Mouse (Mus musculus) heart, embryonic 12.5 days (tissue): ENCODE data around the gene Tppp. TPM values are rescaled to one million over a fixed set of nuclear protein-coding genes. Genes with fewer than 3 reads are reported as not detected.
A peak's percentile ranks its signal among the peaks of the same experiment; 100 is the strongest.

ENCODE experiments used
- ATAC-seq: fragments of 200-750 bp; cut with Nextera tagmentation; 2 replicates; pipeline ENCODE4 v1.8.0; 2017; ENCODE audit warnings: moderate TSS enrichment, moderate library complexity; ENCODE audit not compliant: insufficient number of reproducible peaks, low FRiP score
- H3K27ac ChIP-seq: fragments of 300-500 bp; sonication (generic); 2 replicates; pipeline ENCODE4 v1.5.1; 2016; ENCODE audit warnings: mild to moderate bottlenecking, moderate library complexity; ENCODE audit not compliant: poor library complexity, severe bottlenecking
- H3K27me3 ChIP-seq: fragments of 300-500 bp; sonication (generic); replicated peaks from 2 replicates; pipeline ENCODE4 v1.6.1; 2016; ENCODE audit warnings: mild to moderate bottlenecking, moderate library complexity
- H3K36me3 ChIP-seq: fragments of 300-500 bp; sonication (generic); 2 replicates; pipeline ENCODE4 v1.6.1; 2016; ENCODE audit warnings: mild to moderate bottlenecking, moderate library complexity
- H3K4me1 ChIP-seq: fragments of 300-500 bp; sonication (generic); replicated peaks from 2 replicates; pipeline ENCODE4 v1.6.1; 2016; ENCODE audit warnings: mild to moderate bottlenecking
- H3K4me2 ChIP-seq: fragments of 300-500 bp; sonication (generic); 2 replicates; pipeline ENCODE4 v1.6.1; 2016; ENCODE audit warnings: mild to moderate bottlenecking, moderate library complexity
- H3K4me3 ChIP-seq: fragments of 300-500 bp; sonication (generic); 2 replicates; pipeline ENCODE4 v1.5.1; 2016; ENCODE audit warnings: mild to moderate bottlenecking
- H3K9ac ChIP-seq: fragments of 300-500 bp; sonication (generic); 2 replicates; pipeline ENCODE4 v1.6.1; 2016; ENCODE audit warnings: mild to moderate bottlenecking, moderate library complexity
- H3K9me3 ChIP-seq: fragments of 300-500 bp; sonication (generic); replicated peaks from 2 replicates; pipeline ENCODE4 v1.6.1; 2016; ENCODE audit warnings: mild to moderate bottlenecking, moderate library complexity
- WGBS: fragments of 180-500 bp; shearing (Covaris S2); methylation state at CpG from one replicate; pipeline ENCODE4 v1.1.7; 2016; 5-methylcytosine and 5-hydroxymethylcytosine counted together
- polyA plus RNA-seq: library from polyadenylated mRNA; unstranded; fragments of >200 nt; fragmentation: Nextera tagmentation; extraction: Ambion mirVana; gene quantifications from 2 replicates; pipeline ENCODE4 v1.2.1, GENCODE M21; 2016

Gene Tppp
- 3.4 and 3.8 TPM in 2 replicates for polyA plus RNA-seq

- peak; percentile 96 for ATAC-seq
- H3K27me3 ChIP-seq = peaks cover 13% of the 10 kb centered on the region
- H3K4me3 ChIP-seq = peak within 1 kb of the TSS; percentile 52
- no peaks in the 10 kb centered on the region for H3K36me3 ChIP-seq
- H3K4me1 ChIP-seq = peaks cover 24% of the 10 kb centered on the region
- 0 out of 2 replicates have a peak within 1 kb of the TSS, but pooled peaks have one; percentile 22 for H3K27ac ChIP-seq
- under 1% methylated on average over 56 of the region's 56 CpGs for WGBS
- H3K9ac ChIP-seq = peak within 1 kb of the TSS; percentile 71
- no peaks in the 10 kb centered on the region for H3K9me3 ChIP-seq
- H3K4me2 ChIP-seq = peak within 1 kb of the TSS; percentile 99
Observed at GRCm38 (mm10) chr13:74008948-74009718, at the start of gene Tppp. Gene Tppp (plus strand): TSS chr13:74009407.

GRCm38 (mm10) chr13:73960117-73960652, 49.0 kb upstream of the Tppp start:
- Histone ChIP-seq H3K27ac (no peak overlapping the region), H3K4me1 (no peaks in the 10 kb centered on the region), H3K9me3 (no peaks in the 10 kb centered on the region), H3K27me3 (no peaks in the 10 kb centered on the region), H3K4me3 (no peak overlapping the region), H3K36me3 (peaks cover 68% of the 10 kb centered on the region), H3K4me2 (no peak overlapping the region), H3K9ac (no peak overlapping the region)
- ATAC-seq = no peak
- 88% methylated on average over 10 of the region's 10 CpGs for WGBS

- WGBS = 81% methylated on average over 4 of the region's 4 CpGs
- H3K9ac ChIP-seq = no peak overlapping the region
- ATAC-seq = no peak
Observed at GRCm38 (mm10) chr13:73961177-73961576, 48.0 kb upstream of the Tppp start.

GRCm38 (mm10) chr13:73963551-73963950, 45.7 kb upstream of the Tppp start, which contains the start of gene Zdhhc11:
Gene Zdhhc11 (plus strand): TSS chr13:73963851.
- WGBS = 85% methylated on average over 5 of the region's 5 CpGs
- Histone ChIP-seq H3K27ac (no peak within 1 kb of the TSS), H3K27me3 (no peaks in the 10 kb centered on the region), H3K4me2 (no peak within 1 kb of the TSS), H3K36me3 (peaks cover 37% of the 10 kb centered on the region), H3K9me3 (no peaks in the 10 kb centered on the region), H3K4me3 (no peak within 1 kb of the TSS), H3K9ac (no peak within 1 kb of the TSS), H3K4me1 (no peaks in the 10 kb centered on the region)
- no peak for ATAC-seq

More at GRCm38 (mm10) chr13:73961177-73961576, 48.0 kb upstream of the Tppp start:
- Histone ChIP-seq H3K27me3 (no peaks in the 10 kb centered on the region), H3K9me3 (no peaks in the 10 kb centered on the region), H3K4me1 (no peaks in the 10 kb centered on the region), H3K4me2 (no peak overlapping the region), H3K27ac (no peak overlapping the region), H3K36me3 (peaks cover 58% of the 10 kb centered on the region), H3K4me3 (no peak overlapping the region)

- peak; percentile 91 for ATAC-seq
- Histone ChIP-seq H3K9ac (no peak overlapping the region), H3K9me3 (no peaks in the 10 kb centered on the region), H3K4me1 (peaks cover 13% of the 10 kb centered on the region), H3K4me3 (no peak overlapping the region), H3K36me3 (no peaks in the 10 kb centered on the region), H3K27me3 (no peaks in the 10 kb centered on the region), H3K27ac (peak overlapping the region; percentile 77), H3K4me2 (peak overlapping the region; percentile 53)
- WGBS = 13% methylated on average over 12 of the region's 12 CpGs
Observed at GRCm38 (mm10) chr13:73970545-73971448, 38.4 kb upstream of the Tppp start.

GRCm38 (mm10) chr13:73974523-73974922, 34.7 kb upstream of the Tppp start:
- ATAC-seq = no peak
- no peaks in the 10 kb centered on the region for H3K27me3 ChIP-seq
- no peaks in the 10 kb centered on the region for H3K9me3 ChIP-seq
- H3K4me1 ChIP-seq = peaks cover 13% of the 10 kb centered on the region
- no peak overlapping the region for H3K27ac ChIP-seq
- no peak overlapping the region for H3K4me3 ChIP-seq
- WGBS = 86% methylated on average over 3 of the region's 3 CpGs
- no peaks in the 10 kb centered on the region for H3K36me3 ChIP-seq
- no peak overlapping the region for H3K4me2 ChIP-seq
- H3K9ac ChIP-seq = no peak overlapping the region

- ATAC-seq = no peak
- no peak overlapping the region for H3K27ac ChIP-seq
- no peak overlapping the region for H3K4me3 ChIP-seq
- H3K9ac ChIP-seq = no peak overlapping the region
- no peaks in the 10 kb centered on the region for H3K27me3 ChIP-seq
- no peaks in the 10 kb centered on the region for H3K36me3 ChIP-seq
- H3K4me1 ChIP-seq = no peaks in the 10 kb centered on the region
- WGBS = 78% methylated on average over 5 of the region's 5 CpGs
- H3K9me3 ChIP-seq = no peaks in the 10 kb centered on the region
- H3K4me2 ChIP-seq = no peak overlapping the region
Observed at GRCm38 (mm10) chr13:73976935-73977334, 32.3 kb upstream of the Tppp start.

- Histone ChIP-seq H3K9me3 (no peaks in the 10 kb centered on the region), H3K4me1 (peaks cover 9% of the 10 kb centered on the region), H3K9ac (no peak overlapping the region), H3K27me3 (no peaks in the 10 kb centered on the region), H3K36me3 (no peaks in the 10 kb centered on the region), H3K27ac (no peak overlapping the region), H3K4me2 (no peak overlapping the region), H3K4me3 (no peak overlapping the region)
- 83% methylated on average over 5 of the region's 5 CpGs for WGBS
- no peak for ATAC-seq
Observed at GRCm38 (mm10) chr13:73990325-73990724, 18.9 kb upstream of the Tppp start.

- H3K4me2 ChIP-seq = no peak overlapping the region
- peaks cover 9% of the 10 kb centered on the region for H3K4me1 ChIP-seq
- no peak overlapping the region for H3K27ac ChIP-seq
- no peak overlapping the region for H3K4me3 ChIP-seq
- no peaks in the 10 kb centered on the region for H3K27me3 ChIP-seq
- H3K36me3 ChIP-seq = no peaks in the 10 kb centered on the region
- 8% methylated on average over 2 of the region's 2 CpGs for WGBS
- no peak overlapping the region for H3K9ac ChIP-seq
- ATAC-seq = peak; percentile 22; the same call in 1 of the 2 replicates
- no peaks in the 10 kb centered on the region for H3K9me3 ChIP-seq
Observed at GRCm38 (mm10) chr13:73990761-73991160, 18.4 kb upstream of the Tppp start.

GRCm38 (mm10) chr13:73991267-73991666, 17.9 kb upstream of the Tppp start:
- Histone ChIP-seq H3K36me3 (no peaks in the 10 kb centered on the region), H3K4me3 (no peak overlapping the region), H3K9me3 (no peaks in the 10 kb centered on the region), H3K4me1 (peaks cover 9% of the 10 kb centered on the region), H3K4me2 (no peak overlapping the region), H3K27ac (no peak overlapping the region), H3K27me3 (no peaks in the 10 kb centered on the region), H3K9ac (no peak overlapping the region)
- WGBS = 59% methylated on average over 5 of the region's 5 CpGs
- no peak for ATAC-seq

GRCm38 (mm10) chr13:73996456-73996855, 12.8 kb upstream of the Tppp start:
- H3K4me2 ChIP-seq = no peak overlapping the region
- no peaks in the 10 kb centered on the region for H3K27me3 ChIP-seq
- no peaks in the 10 kb centered on the region for H3K36me3 ChIP-seq
- H3K9ac ChIP-seq = no peak overlapping the region
- H3K4me3 ChIP-seq = no peak overlapping the region
- no peak for ATAC-seq
- WGBS = 83% methylated on average over 4 of the region's 4 CpGs
- no peaks in the 10 kb centered on the region for H3K4me1 ChIP-seq
- H3K27ac ChIP-seq = no peak overlapping the region
- no peaks in the 10 kb centered on the region for H3K9me3 ChIP-seq
